Mouse (Mus musculus) ES-CJ7 (cell line): ENCODE measurements around the gene Upk3b.
A peak's percentile ranks its signal among the peaks of the same experiment; 100 is the strongest.

ENCODE experiments used
- DNase-seq: peaks from one replicate; pipeline ENCODE4 v3.0.0; 2011; ENCODE audit warnings: low read depth, low spot score

The Upk3b gene

GRCm38 (mm10) chr5:136075076-136075475 lies 36.8 kb downstream of the Upk3b start:
- DNase-seq = no peak

- DNase-seq = peak; percentile 52
These were observed 38.0 kb downstream of the Upk3b start for GRCm38 (mm10) chr5:136076284-136076683.

DNA sequence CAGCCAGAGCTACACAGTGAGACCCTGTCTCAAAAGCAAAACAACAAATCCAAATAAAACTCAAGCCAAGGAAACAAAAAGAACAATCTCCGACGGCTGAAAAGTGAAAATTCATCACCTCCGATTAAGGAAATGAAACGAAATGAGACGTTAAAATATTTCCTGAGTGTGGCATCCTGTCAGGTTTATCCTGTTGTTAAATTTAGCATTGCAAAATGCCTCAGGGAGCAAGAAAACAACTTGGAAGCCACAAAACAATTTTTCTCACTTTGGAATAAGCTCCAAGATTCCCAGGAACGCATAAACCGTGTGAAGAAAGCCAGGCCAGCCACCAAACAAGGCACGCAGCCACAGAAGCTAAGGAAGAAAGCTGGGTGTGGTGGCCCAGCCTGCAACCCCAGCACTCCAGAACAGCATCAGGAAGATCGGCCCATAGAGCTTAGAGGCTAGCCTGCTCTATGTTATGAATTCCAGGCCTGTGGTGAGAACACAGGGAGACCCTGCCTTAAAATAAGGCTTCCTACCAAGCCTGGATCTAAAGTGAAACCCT lies 38.8 kb downstream of the Upk3b start:
- DNase-seq = no peak

GRCm38 (mm10) chr5:136078136-136078535 lies 39.8 kb downstream of the Upk3b start:
- DNase-seq = no peak

DNA sequence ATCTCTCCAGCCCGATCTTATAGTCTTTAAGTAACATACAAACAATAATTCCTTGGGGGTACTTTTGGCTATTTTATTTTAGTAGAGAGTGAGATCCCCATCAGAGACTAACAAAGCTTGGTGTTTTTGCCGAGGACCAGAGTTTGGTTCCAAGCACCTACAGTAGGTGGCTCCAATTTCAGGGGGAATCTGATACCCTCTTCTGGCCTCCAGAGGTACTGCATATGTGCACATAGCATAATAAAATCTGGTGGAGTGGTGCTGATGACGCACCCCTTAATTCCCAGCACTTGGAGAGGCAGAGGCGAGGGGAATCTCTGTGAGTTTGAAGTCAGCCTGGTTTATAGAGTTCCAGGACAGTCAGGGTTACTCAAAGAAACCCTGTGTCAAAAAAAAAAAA lies 44.0 kb downstream of the Upk3b start:
- DNase-seq = peak; percentile 71

- peak; percentile 93 for DNase-seq
These were observed 45.4 kb downstream of the Upk3b start, which contains the start of gene Rasa4 for GRCm38 (mm10) chr5:136083669-136084107. TSS of gene Rasa4 (plus strand) at chr5:136083916.

DNA sequence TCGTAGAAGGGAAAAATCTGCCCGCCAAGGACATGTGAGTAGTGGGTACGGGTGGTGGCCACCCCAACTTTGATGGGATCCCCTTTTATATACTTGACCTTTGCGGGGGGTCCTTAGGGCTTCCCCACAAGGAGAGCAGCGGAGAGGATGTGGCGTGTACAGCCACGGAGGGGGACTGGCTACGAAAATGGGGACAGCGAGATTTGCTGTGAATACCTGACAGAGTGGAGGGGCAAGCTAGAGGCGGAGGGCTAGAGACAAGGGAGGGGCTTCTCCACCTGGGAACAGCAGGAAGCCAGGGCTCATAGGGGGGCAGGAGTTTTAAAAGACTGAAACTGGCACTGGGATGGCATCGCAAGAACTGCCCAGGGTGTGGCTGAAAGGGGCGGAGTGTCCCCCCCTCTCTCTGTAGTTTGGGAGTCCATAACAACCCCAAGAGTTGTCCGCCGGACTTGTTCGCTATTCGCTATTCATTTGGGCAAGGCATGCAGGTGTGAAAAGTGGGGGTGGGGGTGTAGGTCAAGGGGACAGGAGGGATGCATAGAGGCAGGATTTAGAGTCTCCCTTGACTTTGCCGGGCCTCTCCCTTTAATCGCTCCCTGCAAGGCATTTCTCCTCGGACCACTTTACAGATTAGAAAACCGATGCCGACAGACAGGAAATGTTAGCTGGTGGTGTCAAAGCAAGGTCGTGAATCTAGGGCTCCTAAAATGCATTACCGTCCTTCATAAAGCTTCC lies 46.0 kb downstream of the Upk3b start:
- DNase-seq = peak; percentile 56

DNA sequence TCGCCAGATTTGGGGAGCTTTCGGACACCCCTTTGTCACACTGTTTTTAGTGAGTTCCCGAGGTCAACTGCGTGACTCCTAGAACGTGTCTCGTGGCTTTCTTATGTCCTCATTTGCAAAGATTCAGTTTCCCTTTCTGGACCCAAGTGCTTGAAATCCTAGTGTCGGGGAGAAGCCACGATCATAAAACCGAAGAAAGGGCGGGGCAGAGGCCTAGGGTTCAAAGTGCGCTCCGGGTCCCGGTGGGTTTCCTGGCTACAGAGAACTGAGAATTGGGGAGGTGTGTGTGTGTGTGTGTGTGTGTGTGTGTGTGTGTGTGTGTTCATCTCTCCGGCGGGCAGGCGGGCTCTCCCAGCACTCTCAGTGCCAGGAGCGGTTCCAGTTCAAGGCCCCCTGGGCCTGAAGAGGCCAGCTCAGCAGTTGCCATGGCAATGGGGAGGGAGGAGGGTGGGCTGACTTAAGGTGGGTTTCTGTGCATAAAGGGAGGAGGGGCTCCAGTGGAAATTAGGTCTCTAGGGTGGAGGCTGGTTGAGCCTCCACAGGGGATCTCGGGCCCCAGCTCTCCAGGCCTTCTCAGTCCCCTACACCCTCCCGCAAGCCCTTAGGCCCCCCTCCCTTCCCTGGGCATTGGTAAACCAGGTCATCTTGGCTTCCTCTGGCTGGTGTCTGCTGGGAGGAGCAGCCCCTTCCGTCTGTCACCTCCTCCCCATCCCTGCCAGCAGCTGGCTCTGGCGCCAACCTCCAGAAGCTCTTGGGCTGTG lies 46.8 kb downstream of the Upk3b start:
- DNase-seq = peak; percentile 68

- no peak for DNase-seq
These were observed 48.0 kb downstream of the Upk3b start for GRCm38 (mm10) chr5:136086290-136086689.

DNA sequence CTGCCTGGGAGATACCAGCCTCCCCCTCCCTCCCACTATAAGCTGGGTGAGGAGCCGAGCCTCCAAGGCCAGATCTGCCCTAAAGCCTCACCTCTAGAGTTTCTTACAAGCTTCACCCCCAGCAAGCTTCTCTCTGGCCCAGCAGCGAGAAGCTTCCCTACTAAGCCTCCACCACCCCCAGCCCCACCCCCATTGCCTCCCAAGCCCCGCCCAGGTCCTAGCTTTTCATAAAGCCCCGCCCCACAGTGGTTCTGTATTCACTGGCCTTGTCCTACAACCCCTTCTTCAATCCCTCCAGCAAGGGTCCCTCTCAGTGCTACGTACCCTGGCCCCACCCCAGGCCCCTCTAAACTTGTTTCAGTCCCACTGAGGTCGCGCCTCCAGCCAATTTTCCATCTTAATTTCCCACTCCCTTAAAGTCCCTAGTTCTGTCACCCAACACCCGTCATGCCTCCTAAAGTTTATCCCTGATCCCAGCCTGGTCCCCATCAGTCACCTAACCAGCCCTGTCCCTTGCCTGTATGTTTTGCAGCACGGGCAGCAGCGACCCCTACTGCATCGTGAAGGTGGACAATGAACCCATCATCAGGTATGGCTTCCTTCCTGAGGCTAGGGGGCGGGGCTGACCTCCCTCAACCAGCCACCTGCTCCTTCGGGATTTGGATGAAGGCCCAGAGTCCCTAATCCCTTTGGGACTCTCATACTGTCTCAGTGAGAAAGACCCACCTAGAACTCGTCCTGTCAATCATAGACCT lies 50.7 kb downstream of the Upk3b start:
- peak; percentile 61 for DNase-seq

DNA sequence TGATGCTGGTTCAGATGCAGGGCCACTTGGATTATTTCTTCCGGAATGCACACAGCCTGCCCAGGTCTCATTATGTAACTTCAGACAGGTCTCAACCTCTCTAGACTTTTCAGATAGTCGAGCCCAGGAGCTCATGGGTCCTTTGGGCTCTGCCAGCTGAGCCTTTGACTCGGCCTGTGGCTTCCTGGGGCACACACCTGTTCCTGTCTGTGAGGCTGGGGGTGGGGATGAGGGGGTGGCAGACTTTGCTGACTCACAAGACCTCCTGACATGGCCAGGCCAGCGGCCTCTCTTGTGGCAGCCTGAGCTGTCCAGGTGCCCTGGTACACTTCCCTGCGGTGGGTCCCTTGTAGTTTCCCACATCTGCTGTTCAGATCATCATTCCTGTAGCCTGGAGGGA lies 53.6 kb downstream of the Upk3b start:
- DNase-seq = no peak

GRCm38 (mm10) chr5:136094249-136095010 lies 56.1 kb downstream of the Upk3b start:
- no peak for DNase-seq

- no peak for DNase-seq
These were observed 56.8 kb downstream of the Upk3b start for GRCm38 (mm10) chr5:136095089-136095488.
